Mouse (Mus musculus) lung, postnatal 36 days (tissue): ENCODE measurements around the gene 9430038I01Rik.

Experiments used
- DNase-seq: peaks from one replicate; pipeline ENCODE4 v3.0.0; 2022; ENCODE audit warnings: mixed read lengths

The 9430038I01Rik gene

GRCm38 (mm10) chr7:137365056-137365455 is 45.5 kb downstream of the 9430038I01Rik start:
- no peak for DNase-seq

- DNase-seq = no peak
Observed at GRCm38 (mm10) chr7:137364571-137364970, 46.0 kb downstream of the 9430038I01Rik start.

GRCm38 (mm10) chr7:137346860-137347259 is 63.7 kb downstream of the 9430038I01Rik start:
- DNase-seq = peak; percentile 3

GRCm38 (mm10) chr7:137346068-137346467 is 64.5 kb downstream of the 9430038I01Rik start:
- DNase-seq = peak; percentile 32

GRCm38 (mm10) chr7:137333951-137334350 is 76.6 kb downstream of the 9430038I01Rik start:
- no peak for DNase-seq
